Mouse (Mus musculus): ENCODE measurements around the gene Csrnp1. TPM values are rescaled to one million over a fixed set of nuclear protein-coding genes. Genes with fewer than 3 reads are reported as not detected.
"Not testable (repeated sequence)": the region's sequence is repeated elsewhere in the genome, so short reads cannot be mapped to it uniquely, and the experiment has no call there.

The Csrnp1 gene
- polyA plus RNA-seq, 1 experiment from 2014 or later: 1.1 TPM

DNA sequence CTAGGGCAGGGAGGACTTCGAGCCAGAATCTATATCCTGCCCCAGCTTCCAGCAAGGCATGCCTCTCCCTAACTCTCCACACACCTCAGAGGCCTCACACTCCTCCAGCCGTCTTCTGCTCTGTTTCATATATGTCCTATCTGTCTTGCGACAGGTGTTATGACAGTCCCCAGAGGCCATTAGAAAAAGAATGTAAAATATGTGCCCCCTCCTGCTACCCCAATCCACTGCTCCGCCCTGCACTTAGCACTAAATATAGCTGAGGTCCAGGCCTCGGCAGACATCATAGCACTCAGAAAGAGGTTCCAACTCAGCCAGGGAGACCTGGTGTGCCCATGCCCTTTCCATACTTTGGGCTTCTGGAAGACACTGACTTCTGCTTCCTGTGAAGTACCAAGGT, 36.7 kb upstream of the Csrnp1 start:
- no peak overlapping the region for H3K27ac ChIP-seq (ENCODE audit: low read depth, low read length)
- no peaks in the 10 kb centered on the region for H3K36me3 ChIP-seq (ENCODE audit: control insufficient read depth, insufficient read depth, low read length)
- 63% methylated on average over 5 of the region's 5 CpGs for WGBS
- H3K27me3 ChIP-seq (replicated peaks; ENCODE audit: control insufficient read depth, insufficient read depth, low read length): no peaks in the 10 kb centered on the region
- H3K4me1 ChIP-seq (replicated peaks; ENCODE audit: control insufficient read depth, insufficient read depth, low read length): no peaks in the 10 kb centered on the region
- DNase-seq (ENCODE audit: low spot score) (no peak), ATAC-seq (replicated peaks; ENCODE audit: low FRiP score) (no peak)
- H3K9ac ChIP-seq (ENCODE audit: low read depth, low read length): no peak overlapping the region
- H3K9me3 ChIP-seq (ENCODE audit: control insufficient read depth, low read length): no peaks in the 10 kb centered on the region
- H3K4me3 ChIP-seq (ENCODE audit: low read depth, low read length): no peak overlapping the region
- H3K4me2 ChIP-seq: no peak overlapping the region

DNA sequence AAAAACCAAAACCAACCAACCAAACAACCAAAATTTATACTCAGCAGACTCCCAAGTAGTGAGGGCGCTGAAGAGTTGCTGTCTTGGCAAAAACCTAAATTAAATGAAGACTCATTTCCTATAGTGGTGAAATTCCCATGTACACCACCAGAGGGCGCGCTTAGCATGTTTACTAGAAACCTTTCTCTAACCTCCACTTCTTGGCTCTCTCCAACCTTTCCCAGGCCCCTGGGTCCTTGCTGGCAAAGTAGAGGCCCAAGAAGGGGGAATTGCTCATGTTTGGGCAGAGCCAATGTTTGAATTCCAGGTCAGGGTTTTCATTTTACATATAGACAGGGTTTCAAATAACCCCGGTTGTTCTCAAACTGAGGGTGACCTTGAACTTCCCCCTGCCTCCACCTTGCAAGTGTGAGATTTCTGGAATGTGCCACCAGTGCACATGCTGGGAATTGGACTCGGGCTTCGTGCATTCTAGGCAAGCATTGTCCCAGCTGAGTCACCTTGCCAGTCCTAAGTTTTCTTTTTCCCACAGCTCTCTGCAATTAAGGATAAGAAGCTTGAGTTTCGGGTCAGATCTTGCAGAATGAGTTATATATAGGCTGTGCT, 35.9 kb upstream of the Csrnp1 start:
- H3K4me3 ChIP-seq (ENCODE audit: low read depth, low read length): no peak overlapping the region
- H3K9ac ChIP-seq (ENCODE audit: low read depth, low read length): no peak overlapping the region
- ATAC-seq (replicated peaks; ENCODE audit: low FRiP score): no peak
- H3K4me2 ChIP-seq: no peak overlapping the region
- DNase-seq (ENCODE audit: low spot score): peak; percentile 61
- 37% methylated on average over 7 of the region's 7 CpGs for WGBS
- no peak overlapping the region for H3K27ac ChIP-seq (ENCODE audit: low read depth, low read length)
- H3K4me1 ChIP-seq (replicated peaks; ENCODE audit: control insufficient read depth, insufficient read depth, low read length): no peaks in the 10 kb centered on the region
- H3K27me3 ChIP-seq (replicated peaks; ENCODE audit: control insufficient read depth, insufficient read depth, low read length): no peaks in the 10 kb centered on the region
- no peaks in the 10 kb centered on the region for H3K36me3 ChIP-seq (ENCODE audit: control insufficient read depth, insufficient read depth, low read length)
- no peaks in the 10 kb centered on the region for H3K9me3 ChIP-seq (ENCODE audit: control insufficient read depth, low read length)

DNA sequence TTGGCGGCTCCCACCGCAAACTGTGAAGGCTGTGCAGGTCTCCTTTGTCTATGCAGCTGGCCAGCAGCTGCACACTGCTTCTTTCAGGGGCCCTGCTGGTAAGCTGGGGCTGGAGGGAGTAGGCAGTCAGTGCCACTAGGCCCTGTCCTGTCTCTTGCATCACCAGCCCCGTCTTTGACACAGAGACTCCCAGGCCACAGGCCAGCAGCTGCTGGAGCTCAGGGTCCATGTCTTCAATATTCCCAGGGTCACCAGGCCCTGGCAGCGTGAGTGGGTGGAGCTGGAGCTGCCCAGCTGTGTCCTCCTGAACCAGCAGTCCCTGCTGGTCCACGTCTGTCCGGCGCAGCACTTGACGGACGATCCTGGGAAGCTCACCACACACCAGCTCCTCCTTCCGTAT, 32.5 kb upstream of the Csrnp1 start:
- 71% methylated on average over 10 of the region's 10 CpGs for WGBS
- no peaks in the 10 kb centered on the region for H3K36me3 ChIP-seq (ENCODE audit: control insufficient read depth, insufficient read depth, low read length)
- DNase-seq (ENCODE audit: low spot score): no peak

DNA sequence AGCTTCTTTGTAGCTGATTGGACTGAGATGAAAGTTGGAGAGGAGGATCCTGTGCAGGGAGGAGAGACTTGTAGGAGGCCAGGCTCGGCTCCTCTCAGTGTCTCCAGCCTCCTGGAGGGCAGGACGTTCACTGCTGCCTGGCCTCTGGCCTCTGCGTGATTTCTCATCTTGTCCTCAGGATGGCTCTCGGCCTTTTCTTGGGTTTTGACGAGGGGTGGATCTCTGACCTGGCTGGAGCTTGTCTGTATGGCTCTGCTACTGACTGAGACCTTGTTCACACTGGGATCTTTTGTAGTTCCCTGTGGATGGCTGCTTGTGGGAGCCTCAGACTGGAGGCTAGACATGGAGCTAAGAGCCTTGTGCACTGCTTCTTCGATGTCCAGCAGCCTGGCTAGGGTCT, 30.4 kb upstream of the Csrnp1 start:
- ATAC-seq (replicated peaks; ENCODE audit: low FRiP score) (no peak), DNase-seq (ENCODE audit: low spot score) (no peak)
- Histone ChIP-seq H3K4me3 (ENCODE audit: low read depth, low read length) (no peak overlapping the region), H3K27ac (ENCODE audit: low read depth, low read length) (no peak overlapping the region), H3K4me2 (no peak overlapping the region), H3K4me1 (replicated peaks; ENCODE audit: control insufficient read depth, insufficient read depth, low read length) (peaks cover 2% of the 10 kb centered on the region), H3K9ac (ENCODE audit: low read depth, low read length) (no peak overlapping the region), H3K36me3 (ENCODE audit: control insufficient read depth, insufficient read depth, low read length) (no peaks in the 10 kb centered on the region), H3K9me3 (ENCODE audit: control insufficient read depth, low read length) (no peaks in the 10 kb centered on the region), H3K27me3 (replicated peaks; ENCODE audit: control insufficient read depth, insufficient read depth, low read length) (peaks cover 3% of the 10 kb centered on the region; the same call in 1 of the 2 replicates)
- 71% methylated on average over 6 of the region's 6 CpGs for WGBS

More for the DNA sequence above, 32.5 kb upstream of the Csrnp1 start:
- no peaks in the 10 kb centered on the region; the same call in 1 of the 2 replicates for H3K4me1 ChIP-seq (replicated peaks; ENCODE audit: control insufficient read depth, insufficient read depth, low read length)
- no peak overlapping the region for H3K4me3 ChIP-seq (ENCODE audit: low read depth, low read length)
- no peak overlapping the region for H3K27ac ChIP-seq (ENCODE audit: low read depth, low read length)
- no peak overlapping the region for H3K4me2 ChIP-seq
- no peak for ATAC-seq (replicated peaks; ENCODE audit: low FRiP score)
- no peaks in the 10 kb centered on the region for H3K9me3 ChIP-seq (ENCODE audit: control insufficient read depth, low read length)
- no peak overlapping the region for H3K9ac ChIP-seq (ENCODE audit: low read depth, low read length)
- peaks cover 3% of the 10 kb centered on the region; the same call in 1 of the 2 replicates for H3K27me3 ChIP-seq (replicated peaks; ENCODE audit: control insufficient read depth, insufficient read depth, low read length)

DNA sequence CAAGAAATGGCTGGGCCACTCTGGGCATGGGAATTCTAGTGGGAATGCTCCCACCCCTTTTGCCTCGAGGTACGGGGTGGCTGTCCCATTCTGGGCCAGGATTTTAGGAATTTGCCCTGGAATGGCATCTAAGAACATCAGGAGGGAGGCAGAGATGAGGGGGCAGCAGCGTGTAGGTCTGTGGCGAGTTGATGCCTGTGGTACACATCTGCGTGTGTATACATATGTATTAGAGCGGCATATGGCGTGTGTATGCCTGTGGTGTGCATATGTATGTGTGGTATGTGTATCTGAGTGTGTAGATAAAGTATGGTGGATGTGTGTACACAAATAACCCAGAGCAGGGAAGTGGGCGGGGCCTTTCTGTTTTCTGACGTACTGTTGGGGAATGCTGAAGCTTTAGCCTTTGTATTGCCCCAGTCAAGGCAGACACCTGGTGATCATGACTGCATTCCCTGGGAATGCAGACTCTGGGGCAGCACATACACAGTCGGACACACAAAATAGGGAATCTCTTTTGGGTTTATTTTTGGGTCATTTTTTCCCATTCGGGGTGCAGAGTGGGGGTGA, 28.9 kb upstream of the Csrnp1 start:
- WGBS: 65% methylated on average over 11 of the region's 11 CpGs
- Histone ChIP-seq H3K27me3 (replicated peaks; ENCODE audit: control insufficient read depth, insufficient read depth, low read length) (peaks cover 3% of the 10 kb centered on the region; the same call in 1 of the 2 replicates), H3K27ac (ENCODE audit: low read depth, low read length) (no peak overlapping the region), H3K9ac (ENCODE audit: low read depth, low read length) (no peak overlapping the region), H3K4me1 (replicated peaks; ENCODE audit: control insufficient read depth, insufficient read depth, low read length) (peaks cover 2% of the 10 kb centered on the region), H3K9me3 (ENCODE audit: control insufficient read depth, low read length) (no peaks in the 10 kb centered on the region), H3K4me2 (no peak overlapping the region), H3K36me3 (ENCODE audit: control insufficient read depth, insufficient read depth, low read length) (no peaks in the 10 kb centered on the region), H3K4me3 (ENCODE audit: low read depth, low read length) (no peak overlapping the region)
- no peak for ATAC-seq (replicated peaks; ENCODE audit: low FRiP score)
- DNase-seq (ENCODE audit: low spot score): no peak

DNA sequence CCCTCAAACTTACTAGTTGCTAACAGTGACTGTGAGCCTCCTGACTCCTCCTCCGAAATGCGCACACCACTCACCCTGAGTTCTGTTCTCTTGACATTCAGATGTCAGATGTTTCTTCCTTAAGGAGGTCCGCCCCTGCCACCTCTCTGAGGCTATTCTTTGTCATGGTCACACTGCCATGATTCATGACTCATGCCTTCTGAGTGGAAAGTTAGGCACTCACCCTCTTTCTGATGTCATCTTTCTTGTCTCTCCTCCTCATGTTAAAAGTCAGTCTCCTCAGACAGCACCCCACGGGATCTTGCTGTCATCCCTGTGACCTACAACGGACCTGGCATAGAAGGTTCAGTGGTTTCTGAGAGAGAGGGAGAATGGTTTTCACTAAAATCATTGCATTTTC, 28.3 kb upstream of the Csrnp1 start:
- Histone ChIP-seq H3K4me1 (replicated peaks; ENCODE audit: control insufficient read depth, insufficient read depth, low read length) (peaks cover 2% of the 10 kb centered on the region), H3K36me3 (ENCODE audit: control insufficient read depth, insufficient read depth, low read length) (no peaks in the 10 kb centered on the region), H3K9me3 (ENCODE audit: control insufficient read depth, low read length) (no peaks in the 10 kb centered on the region), H3K4me3 (ENCODE audit: low read depth, low read length) (no peak overlapping the region), H3K9ac (ENCODE audit: low read depth, low read length) (no peak overlapping the region), H3K27me3 (replicated peaks; ENCODE audit: control insufficient read depth, insufficient read depth, low read length) (peaks cover 3% of the 10 kb centered on the region; the same call in 1 of the 2 replicates), H3K4me2 (no peak overlapping the region), H3K27ac (ENCODE audit: low read depth, low read length) (no peak overlapping the region)
- ATAC-seq (replicated peaks; ENCODE audit: low FRiP score) (no peak), DNase-seq (ENCODE audit: low spot score) (no peak)
- 80% methylated on average over 5 of the region's 5 CpGs for WGBS

DNA sequence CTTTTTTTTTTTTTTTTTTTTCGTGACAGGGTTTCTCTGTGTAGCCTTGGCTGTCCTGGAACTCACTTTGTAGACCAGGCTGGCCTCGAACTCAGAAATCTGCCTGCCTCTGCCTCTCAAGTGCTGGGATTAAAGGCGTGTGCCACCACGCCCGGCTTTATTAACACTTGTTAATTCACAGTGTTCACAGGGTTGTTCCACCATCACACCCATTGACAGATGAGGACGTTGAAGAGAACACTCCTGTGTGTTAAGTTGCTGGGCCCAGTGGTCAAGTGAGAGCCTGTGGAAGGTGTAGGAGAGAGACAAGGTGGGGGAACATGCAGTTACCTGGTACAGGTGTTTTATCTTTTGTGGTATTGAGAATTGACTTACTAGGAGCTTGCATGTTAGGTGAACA, 27.7 kb upstream of the Csrnp1 start:
- not testable (repeated sequence) for H3K27ac ChIP-seq (ENCODE audit: low read depth, low read length); DNase-seq (ENCODE audit: low spot score); H3K27me3 ChIP-seq (replicated peaks; ENCODE audit: control insufficient read depth, insufficient read depth, low read length); H3K36me3 ChIP-seq (ENCODE audit: control insufficient read depth, insufficient read depth, low read length); H3K4me1 ChIP-seq (replicated peaks; ENCODE audit: control insufficient read depth, insufficient read depth, low read length); H3K9me3 ChIP-seq (ENCODE audit: control insufficient read depth, low read length); H3K4me3 ChIP-seq (ENCODE audit: low read depth, low read length); ATAC-seq (replicated peaks; ENCODE audit: low FRiP score); H3K4me2 ChIP-seq; H3K9ac ChIP-seq (ENCODE audit: low read depth, low read length)
- WGBS: 82% methylated on average over 6 of the region's 6 CpGs

DNA sequence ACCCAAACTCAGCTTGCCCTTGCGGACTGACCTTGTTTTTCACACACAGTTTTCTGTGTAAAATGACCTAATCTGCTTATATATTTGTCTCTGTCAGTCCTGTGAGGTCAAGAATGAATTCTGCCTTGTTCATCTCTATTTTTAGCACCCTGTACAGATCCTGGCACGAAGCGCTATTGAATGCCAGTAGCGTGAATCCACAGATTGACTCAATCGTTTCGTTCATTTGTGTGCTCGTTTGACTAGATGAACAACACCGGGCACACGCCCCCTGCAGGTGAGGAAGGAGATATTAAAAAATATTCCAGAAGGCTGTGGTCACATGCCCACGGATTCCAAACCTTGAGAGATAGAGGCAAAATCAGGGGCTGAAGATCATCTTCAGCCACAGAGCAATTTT, 27.1 kb upstream of the Csrnp1 start:
- DNase-seq (ENCODE audit: low spot score) (no peak), ATAC-seq (replicated peaks; ENCODE audit: low FRiP score) (peak; percentile 62)
- no peak overlapping the region for H3K9ac ChIP-seq (ENCODE audit: low read depth, low read length)
- H3K27me3 ChIP-seq (replicated peaks; ENCODE audit: control insufficient read depth, insufficient read depth, low read length): peaks cover 3% of the 10 kb centered on the region; the same call in 1 of the 2 replicates
- no peak overlapping the region; the same call in 1 of the 2 replicates for H3K27ac ChIP-seq (ENCODE audit: low read depth, low read length)
- H3K36me3 ChIP-seq (ENCODE audit: control insufficient read depth, insufficient read depth, low read length): no peaks in the 10 kb centered on the region
- WGBS: 2% methylated on average over 10 of the region's 10 CpGs
- H3K4me2 ChIP-seq: peak overlapping the region; percentile 91
- no peaks in the 10 kb centered on the region for H3K9me3 ChIP-seq (ENCODE audit: control insufficient read depth, low read length)
- peaks cover 2% of the 10 kb centered on the region for H3K4me1 ChIP-seq (replicated peaks; ENCODE audit: control insufficient read depth, insufficient read depth, low read length)
- H3K4me3 ChIP-seq (ENCODE audit: low read depth, low read length): peak overlapping the region; percentile 49

Measured in liver, embryonic 11.5 days (tissue).